Mouse (Mus musculus) hindbrain, embryonic 15.5 days (tissue): ENCODE measurements around the gene Tmem56. TPM values are rescaled to one million over a fixed set of nuclear protein-coding genes. Genes with fewer than 3 reads are reported as not detected.

Experiments
- ATAC-seq: fragments of 200-750 bp; cut with Nextera tagmentation; 2 replicates; pipeline ENCODE4 v1.8.0; 2017; ENCODE audit warnings: low read depth, moderate number of reproducible peaks, moderate TSS enrichment; ENCODE audit not compliant: low FRiP score
- H3K27ac ChIP-seq: fragments of 300-500 bp; sonication (generic); replicated peaks from 2 replicates; pipeline ENCODE4 v1.5.1; 2015; ENCODE audit warnings: mild to moderate bottlenecking, inconsistent platforms
- H3K27me3 ChIP-seq: fragments of 300-500 bp; sonication (generic); 2 replicates; pipeline ENCODE4 v1.6.1; 2015; ENCODE audit warnings: control low read depth, inconsistent platforms
- H3K36me3 ChIP-seq: fragments of 300-500 bp; sonication (generic); 2 replicates; pipeline ENCODE4 v1.6.1; 2015; ENCODE audit warnings: control low read depth, inconsistent platforms
- H3K4me1 ChIP-seq: fragments of 300-500 bp; sonication (generic); replicated peaks from 2 replicates; pipeline ENCODE4 v1.6.1; 2015; ENCODE audit warnings: control low read depth, inconsistent platforms
- H3K4me2 ChIP-seq: fragments of 300-500 bp; sonication (generic); 2 replicates; pipeline ENCODE4 v1.6.1; 2015; ENCODE audit warnings: moderate library complexity, mild to moderate bottlenecking, inconsistent platforms
- H3K4me3 ChIP-seq: fragments of 300-500 bp; sonication (generic); 2 replicates; pipeline ENCODE4 v1.5.1; 2015; ENCODE audit warnings: mild to moderate bottlenecking, inconsistent platforms
- H3K9ac ChIP-seq: fragments of 300-500 bp; sonication (generic); 2 replicates; pipeline ENCODE4 v1.6.1; 2015; ENCODE audit warnings: inconsistent platforms
- H3K9me3 ChIP-seq: fragments of 300-500 bp; sonication (generic); 2 replicates; pipeline ENCODE4 v1.6.1; 2016; ENCODE audit warnings: control low read depth, inconsistent platforms
- WGBS: fragments of 180-500 bp; shearing (Covaris S2); methylation state at CpG from one replicate; pipeline ENCODE4 v1.1.7; 2015; 5-methylcytosine and 5-hydroxymethylcytosine counted together
- polyA plus RNA-seq: library from polyadenylated mRNA; unstranded; fragments of >200 nt; fragmentation: Nextera tagmentation; extraction: Ambion mirVana; gene quantifications from 2 replicates; pipeline ENCODE4 v1.2.1, GENCODE M21; 2015

Gene Tmem56
- polyA plus RNA-seq, 1 experiment from 2014 or later: 2.6 TPM

- Histone ChIP-seq H3K9ac (no peak overlapping the region), H3K27me3 (no peaks in the 10 kb centered on the region), H3K27ac (no peak overlapping the region), H3K4me3 (no peak overlapping the region), H3K36me3 (no peaks in the 10 kb centered on the region), H3K4me1 (no peaks in the 10 kb centered on the region), H3K9me3 (no peaks in the 10 kb centered on the region), H3K4me2 (no peak overlapping the region)
- WGBS: 88% methylated on average over 4 of the region's 4 CpGs
- ATAC-seq: no peak
These were observed 5.9 kb downstream of the Tmem56 start for GRCm38 (mm10) chr3:121277009-121277408.

GRCm38 (mm10) chr3:121274010-121274409 lies 8.9 kb downstream of the Tmem56 start:
- Histone ChIP-seq H3K36me3 (no peaks in the 10 kb centered on the region), H3K27ac (no peak overlapping the region), H3K4me3 (no peak overlapping the region), H3K9ac (no peak overlapping the region), H3K4me2 (no peak overlapping the region), H3K27me3 (no peaks in the 10 kb centered on the region), H3K4me1 (no peaks in the 10 kb centered on the region), H3K9me3 (no peaks in the 10 kb centered on the region)
- 99% methylated on average over 2 of the region's 2 CpGs for WGBS
- ATAC-seq: no peak

GRCm38 (mm10) chr3:121272577-121272976 lies 10.3 kb downstream of the Tmem56 start:
- 89% methylated on average over 2 of the region's 2 CpGs for WGBS
- Histone ChIP-seq H3K4me3 (no peak overlapping the region), H3K9me3 (no peaks in the 10 kb centered on the region), H3K4me2 (no peak overlapping the region), H3K9ac (no peak overlapping the region), H3K27ac (no peak overlapping the region), H3K27me3 (no peaks in the 10 kb centered on the region), H3K36me3 (no peaks in the 10 kb centered on the region), H3K4me1 (no peaks in the 10 kb centered on the region)
- no peak for ATAC-seq

- no peaks in the 10 kb centered on the region for H3K9me3 ChIP-seq
- no peak overlapping the region for H3K27ac ChIP-seq
- 84% methylated on average over 5 of the region's 5 CpGs for WGBS
- no peak overlapping the region for H3K4me2 ChIP-seq
- no peak overlapping the region for H3K9ac ChIP-seq
- no peak overlapping the region for H3K4me3 ChIP-seq
- H3K36me3 ChIP-seq: no peaks in the 10 kb centered on the region
- no peak for ATAC-seq
- peaks cover 8% of the 10 kb centered on the region; the same call in 1 of the 2 replicates for H3K27me3 ChIP-seq
- peaks cover 4% of the 10 kb centered on the region for H3K4me1 ChIP-seq
These were observed 15.6 kb downstream of the Tmem56 start for GRCm38 (mm10) chr3:121267283-121267682.

GRCm38 (mm10) chr3:121264242-121264641 lies 18.7 kb downstream of the Tmem56 start:
- Histone ChIP-seq H3K27ac (no peak overlapping the region), H3K4me2 (no peak overlapping the region), H3K36me3 (no peaks in the 10 kb centered on the region), H3K27me3 (peaks cover 23% of the 10 kb centered on the region), H3K9ac (no peak overlapping the region), H3K4me3 (no peak overlapping the region), H3K9me3 (no peaks in the 10 kb centered on the region), H3K4me1 (peaks cover 10% of the 10 kb centered on the region)
- whole genome bisulfite sequencing: 63% methylated on average over 6 of the region's 6 CpGs
- no peak for ATAC-seq

GRCm38 (mm10) chr3:121263205-121263548 lies 19.7 kb downstream of the Tmem56 start:
- Histone ChIP-seq H3K9me3 (no peaks in the 10 kb centered on the region), H3K9ac (peak overlapping the region; percentile 73), H3K4me1 (peaks cover 10% of the 10 kb centered on the region), H3K27ac (peak overlapping the region; percentile 80), H3K36me3 (no peaks in the 10 kb centered on the region), H3K27me3 (peaks cover 23% of the 10 kb centered on the region), H3K4me2 (peak overlapping the region; percentile 97), H3K4me3 (peak overlapping the region; percentile 85)
- peak; percentile 42; the same call in 1 of the 2 replicates for ATAC-seq
- WGBS: 2% methylated on average over 20 of the region's 20 CpGs

GRCm38 (mm10) chr3:121262521-121263204 lies 20.2 kb downstream of the Tmem56 start:
- Histone ChIP-seq H3K4me2 (peak overlapping the region; percentile 97), H3K9ac (peak overlapping the region; percentile 73), H3K27me3 (peaks cover 23% of the 10 kb centered on the region), H3K4me3 (peak overlapping the region; percentile 85), H3K27ac (peak overlapping the region; percentile 80), H3K36me3 (no peaks in the 10 kb centered on the region), H3K4me1 (peaks cover 10% of the 10 kb centered on the region), H3K9me3 (no peaks in the 10 kb centered on the region)
- peak; percentile 92 for ATAC-seq
- under 1% methylated on average over 69 of the region's 97 CpGs for WGBS

GRCm38 (mm10) chr3:121261939-121262520 lies 20.9 kb downstream of the Tmem56 start:
- H3K9ac ChIP-seq: peak overlapping the region; percentile 73
- H3K36me3 ChIP-seq: no peaks in the 10 kb centered on the region
- H3K4me1 ChIP-seq: peaks cover 10% of the 10 kb centered on the region
- peak overlapping the region; percentile 80; the same call in 1 of the 2 replicates for H3K27ac ChIP-seq
- WGBS: 10% methylated on average over 21 of the region's 21 CpGs
- no peak; the same call in 1 of the 2 replicates for ATAC-seq
- peak overlapping the region; percentile 85 for H3K4me3 ChIP-seq
- no peaks in the 10 kb centered on the region for H3K9me3 ChIP-seq
- peak overlapping the region; percentile 97 for H3K4me2 ChIP-seq
- H3K27me3 ChIP-seq: peaks cover 23% of the 10 kb centered on the region

GRCm38 (mm10) chr3:121261251-121261650 lies 21.6 kb downstream of the Tmem56 start:
- H3K36me3 ChIP-seq: no peaks in the 10 kb centered on the region
- no peaks in the 10 kb centered on the region for H3K9me3 ChIP-seq
- H3K9ac ChIP-seq: no peak overlapping the region
- peaks cover 10% of the 10 kb centered on the region for H3K4me1 ChIP-seq
- peaks cover 23% of the 10 kb centered on the region for H3K27me3 ChIP-seq
- ATAC-seq: no peak
- H3K4me2 ChIP-seq: no peak overlapping the region
- no peak overlapping the region for H3K27ac ChIP-seq
- 81% methylated on average over 7 of the region's 7 CpGs for WGBS
- H3K4me3 ChIP-seq: no peak overlapping the region

- Histone ChIP-seq H3K9me3 (no peaks in the 10 kb centered on the region), H3K27me3 (peaks cover 23% of the 10 kb centered on the region), H3K4me2 (no peak overlapping the region), H3K9ac (no peak overlapping the region), H3K4me1 (peaks cover 10% of the 10 kb centered on the region), H3K36me3 (no peaks in the 10 kb centered on the region), H3K4me3 (no peak overlapping the region), H3K27ac (no peak overlapping the region)
- WGBS: 71% methylated on average over 1 of the region's 1 CpGs
- no peak for ATAC-seq
These were observed 22.1 kb downstream of the Tmem56 start for GRCm38 (mm10) chr3:121260831-121261230.

- H3K27me3 ChIP-seq: peaks cover 23% of the 10 kb centered on the region
- no peak overlapping the region for H3K4me3 ChIP-seq
These were observed 22.9 kb downstream of the Tmem56 start for GRCm38 (mm10) chr3:121260041-121260440.

GRCm38 (mm10) chr3:121258521-121259478 lies 24.1 kb downstream of the Tmem56 start:
- Histone ChIP-seq H3K4me2 (no peak overlapping the region), H3K27ac (no peak overlapping the region), H3K9ac (no peak overlapping the region), H3K27me3 (peaks cover 15% of the 10 kb centered on the region; the same call in 1 of the 2 replicates), H3K4me1 (peaks cover 10% of the 10 kb centered on the region), H3K4me3 (no peak overlapping the region), H3K9me3 (no peaks in the 10 kb centered on the region), H3K36me3 (no peaks in the 10 kb centered on the region)
- 80% methylated on average over 20 of the region's 20 CpGs for WGBS
- ATAC-seq: no peak

More at GRCm38 (mm10) chr3:121260041-121260440, 22.9 kb downstream of the Tmem56 start:
- Histone ChIP-seq H3K9ac (no peak overlapping the region), H3K4me2 (no peak overlapping the region), H3K4me1 (peaks cover 10% of the 10 kb centered on the region), H3K9me3 (no peaks in the 10 kb centered on the region), H3K36me3 (no peaks in the 10 kb centered on the region), H3K27ac (no peak overlapping the region)
- ATAC-seq: no peak
- 77% methylated on average over 7 of the region's 7 CpGs for WGBS
